Mouse (Mus musculus) cortical plate, adult 2 months (tissue): Measurements from ENCODE around the gene Unk. TPM values are rescaled to one million over a fixed set of nuclear protein-coding genes. Genes with fewer than 3 reads are reported as not detected.
"Not testable (repeated sequence)": the region's sequence is repeated elsewhere in the genome, so short reads cannot be mapped to it uniquely, and the experiment has no call there.

Experiments used
- H3K27ac ChIP-seq: fragments of 200-500 bp; 2 replicates; pipeline ENCODE4 v1.5.1; 2012; ENCODE audit warnings: low read length, control low read depth, inconsistent platforms; ENCODE audit not compliant: insufficient read depth
- H3K4me1 ChIP-seq: fragments of 200-500 bp; 2 replicates; pipeline ENCODE4 v1.6.1; 2011; ENCODE audit warnings: low read length; ENCODE audit not compliant: control insufficient read depth, insufficient read depth
- H3K4me3 ChIP-seq: fragments of 200-500 bp; 2 replicates; pipeline ENCODE4 v1.5.1; 2011; ENCODE audit warnings: mild to moderate bottlenecking, low read length, control low read depth; ENCODE audit not compliant: insufficient read depth
- CTCF ChIP-seq: fragments of 200-500 bp; IDR thresholded peaks from 2 replicates; pipeline ENCODE4 v1.5.1; 2011; ENCODE audit warnings: mild to moderate bottlenecking, control low read depth, low read length; ENCODE audit not compliant: insufficient read depth; ENCODE audit errors: extremely low read depth
- POLR2A ChIP-seq: fragments of 200-500 bp; IDR thresholded peaks from 2 replicates; pipeline ENCODE4 v1.6.1; 2011; ENCODE audit warnings: mild to moderate bottlenecking, low read length, control low read depth; ENCODE audit not compliant: insufficient read depth; ENCODE audit errors: extremely low read depth
- polyA plus RNA-seq: library from polyadenylated mRNA; depleted of rRNA; stranded (reverse); fragments of >200 nt; gene quantifications from 2 replicates; pipeline ENCODE4 v1.2.3, GENCODE M21; 2012

Gene Unk
- polyA plus RNA-seq, 1 experiment, result 31.1 TPM

DNA sequence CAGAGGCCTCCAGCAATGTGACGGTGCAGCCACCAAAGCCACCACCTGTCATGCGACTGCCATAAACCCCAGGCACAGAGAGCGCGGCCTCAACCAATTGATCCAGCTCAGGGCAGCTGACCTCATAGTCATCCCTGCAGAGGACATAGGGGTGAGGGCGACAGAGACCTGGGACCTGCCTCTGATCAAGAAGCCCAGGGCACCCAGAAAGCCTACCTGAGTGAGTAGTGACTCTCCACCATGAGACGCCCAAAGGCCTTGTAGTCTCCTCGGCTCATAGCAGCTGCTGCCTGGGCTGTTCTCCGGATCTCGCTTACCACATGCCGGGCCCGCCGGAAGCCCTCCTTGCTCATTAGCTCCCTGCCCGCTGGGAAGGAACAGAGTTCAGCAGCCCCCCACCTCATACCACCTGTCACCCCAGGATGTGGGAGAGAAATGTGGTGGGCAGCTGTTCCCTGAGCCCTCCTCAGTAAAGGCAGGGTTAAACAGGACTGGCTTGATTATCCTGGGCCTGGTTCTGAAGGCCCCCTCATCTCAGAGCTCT, 21.2 kb upstream of the Unk start:
- no peak for TF ChIP-seq CTCF
- no peak for TF ChIP-seq POLR2A
- no peaks in the 10 kb centered on the region; the same call in 1 of the 2 replicates for H3K4me1 ChIP-seq
- no peak overlapping the region for H3K4me3 ChIP-seq
- no peak overlapping the region for H3K27ac ChIP-seq

GRCm38 (mm10) chr11:116009661-116010060, 20.5 kb upstream of the Unk start:
- Histone ChIP-seq H3K4me3 (no peak overlapping the region), H3K4me1 (no peaks in the 10 kb centered on the region; the same call in 1 of the 2 replicates), H3K27ac (no peak overlapping the region)
- TF ChIP-seq CTCF, result no peak
- no peak for TF ChIP-seq POLR2A

DNA sequence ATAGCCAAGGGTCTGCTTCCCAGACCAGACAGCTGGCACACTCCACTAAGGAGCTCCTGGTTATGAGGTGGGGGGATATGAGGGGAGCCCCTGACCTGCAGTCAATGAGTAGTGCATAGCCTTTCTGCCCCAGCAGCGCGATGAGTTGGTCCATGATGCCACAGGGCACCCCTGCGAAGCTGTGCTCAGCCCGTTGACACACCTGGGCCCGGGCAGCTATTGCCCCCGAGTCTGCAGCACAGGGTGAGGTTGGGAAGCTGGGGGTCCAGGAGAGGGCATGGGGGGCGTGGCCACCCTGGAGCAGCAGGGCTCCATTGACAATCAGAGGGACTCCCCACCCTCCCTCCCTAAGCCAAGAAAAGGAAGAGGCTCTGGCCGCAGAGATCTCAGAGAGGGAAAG, 20.0 kb upstream of the Unk start:
- Histone ChIP-seq H3K4me3 (no peak overlapping the region), H3K27ac (no peak overlapping the region), H3K4me1 (no peaks in the 10 kb centered on the region; the same call in 1 of the 2 replicates)
- no peak for TF ChIP-seq CTCF
- TF ChIP-seq POLR2A, result no peak

DNA sequence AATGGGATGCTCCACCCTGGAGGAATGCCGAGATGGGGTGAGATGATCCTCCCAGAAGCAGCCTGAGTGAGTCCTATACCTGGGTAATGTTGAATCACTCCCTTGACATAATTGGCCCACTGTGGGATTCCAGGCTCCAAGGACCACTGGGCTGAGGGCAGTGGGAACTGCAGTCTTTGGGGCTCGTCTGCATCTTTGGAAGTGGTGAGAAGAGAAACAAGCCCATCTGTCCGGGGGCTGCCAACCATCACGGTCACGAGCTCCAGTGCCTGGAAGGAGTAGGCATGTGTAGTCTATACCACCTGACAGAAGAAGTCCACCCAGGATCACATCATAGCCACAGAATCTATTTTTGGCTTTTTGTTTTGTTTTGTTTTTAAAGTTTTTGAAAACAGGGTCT, 19.2 kb upstream of the Unk start:
- H3K27ac ChIP-seq, result no peak overlapping the region
- H3K4me3 ChIP-seq, result no peak overlapping the region
- no peaks in the 10 kb centered on the region; the same call in 1 of the 2 replicates for H3K4me1 ChIP-seq
- TF ChIP-seq POLR2A (no peak), CTCF (no peak)

GRCm38 (mm10) chr11:116011529-116012261, 18.4 kb upstream of the Unk start:
- no peaks in the 10 kb centered on the region; the same call in 1 of the 2 replicates for H3K4me1 ChIP-seq
- no peak overlapping the region for H3K27ac ChIP-seq
- TF ChIP-seq POLR2A, result no peak
- no peak for TF ChIP-seq CTCF
- peak overlapping the region; percentile 58 for H3K4me3 ChIP-seq

DNA sequence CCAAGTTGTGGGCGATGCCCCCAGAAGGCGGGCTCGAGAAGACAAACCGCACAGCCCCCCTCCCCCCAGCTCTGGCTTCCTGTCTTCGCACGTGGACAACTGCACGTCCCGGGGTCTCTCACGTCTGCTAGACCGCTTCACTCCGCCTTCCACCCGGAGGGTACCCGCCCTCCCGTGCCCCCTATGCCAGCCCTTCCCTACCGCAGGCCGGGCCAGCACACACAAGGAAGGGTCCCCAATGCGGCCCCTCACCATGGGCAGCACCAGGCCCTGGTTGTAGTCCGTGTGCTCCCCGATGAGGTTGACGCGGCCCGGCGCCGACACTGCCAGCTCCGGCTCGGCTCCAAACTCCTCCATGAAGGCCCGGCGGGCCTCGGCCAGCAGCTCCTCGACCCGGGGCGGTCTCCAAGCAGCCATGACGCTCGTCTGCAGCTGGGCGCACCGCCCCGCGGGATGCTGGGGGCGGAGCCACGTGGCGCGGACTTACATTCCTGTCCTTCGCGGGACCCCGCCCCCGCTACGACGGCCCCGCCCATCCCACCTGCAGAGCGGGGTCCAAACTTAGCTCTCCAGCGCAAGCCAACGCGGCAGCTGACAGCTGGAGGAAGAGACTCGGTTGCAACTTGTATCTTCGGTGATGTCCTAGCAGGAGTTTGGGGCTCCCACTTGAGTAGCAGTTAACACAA, 17.7 kb upstream of the Unk start, which contains the start of gene Galk1:
TSS of gene Galk1 (minus strand) at position 458 of the 686 bp plus-strand sequence.
- Histone ChIP-seq H3K27ac (no peak within 1 kb of the TSS), H3K4me1 (no peaks in the 10 kb centered on the region; the same call in 1 of the 2 replicates), H3K4me3 (peak within 1 kb of the TSS; percentile 58)
- TF ChIP-seq POLR2A (0 out of 2 replicates have a peak, but pooled peaks have one; percentile 26), CTCF (no peak)

GRCm38 (mm10) chr11:116014821-116015220, 15.3 kb upstream of the Unk start:
- Histone ChIP-seq H3K4me1 (no peaks in the 10 kb centered on the region; the same call in 1 of the 2 replicates), H3K4me3 (no peak overlapping the region), H3K27ac (no peak overlapping the region)
- TF ChIP-seq POLR2A (no peak), CTCF (no peak)

DNA sequence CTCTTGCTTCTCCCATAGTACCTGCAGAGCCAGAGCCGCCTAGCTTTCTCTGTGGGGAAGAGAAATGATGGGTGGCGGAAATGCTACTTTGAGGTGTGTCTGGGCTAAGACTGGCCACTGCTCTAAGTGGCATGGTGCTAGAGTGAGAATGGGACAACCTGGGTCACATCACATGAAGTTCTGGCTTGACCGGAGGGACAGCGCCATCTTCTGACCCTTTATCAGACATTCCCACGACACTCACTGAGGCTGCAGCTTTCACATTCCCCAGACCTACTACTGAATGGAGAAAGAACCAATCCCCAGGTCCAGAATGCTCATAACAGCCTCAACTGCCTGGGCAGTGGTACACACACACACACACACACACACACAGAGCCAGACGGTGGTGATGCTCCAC, 12.0 kb upstream of the Unk start:
- TF ChIP-seq POLR2A, result no peak
- peak; percentile 56 for TF ChIP-seq CTCF
- no peak overlapping the region for H3K4me3 ChIP-seq
- H3K4me1 ChIP-seq, result no peaks in the 10 kb centered on the region; the same call in 1 of the 2 replicates
- no peak overlapping the region for H3K27ac ChIP-seq

- not testable (repeated sequence) for H3K27ac ChIP-seq, H3K4me3 ChIP-seq, H3K4me1 ChIP-seq
These were observed 11.3 kb upstream of the Unk start for GRCm38 (mm10) chr11:116018867-116019266.
